In the genomic region with DNA sequence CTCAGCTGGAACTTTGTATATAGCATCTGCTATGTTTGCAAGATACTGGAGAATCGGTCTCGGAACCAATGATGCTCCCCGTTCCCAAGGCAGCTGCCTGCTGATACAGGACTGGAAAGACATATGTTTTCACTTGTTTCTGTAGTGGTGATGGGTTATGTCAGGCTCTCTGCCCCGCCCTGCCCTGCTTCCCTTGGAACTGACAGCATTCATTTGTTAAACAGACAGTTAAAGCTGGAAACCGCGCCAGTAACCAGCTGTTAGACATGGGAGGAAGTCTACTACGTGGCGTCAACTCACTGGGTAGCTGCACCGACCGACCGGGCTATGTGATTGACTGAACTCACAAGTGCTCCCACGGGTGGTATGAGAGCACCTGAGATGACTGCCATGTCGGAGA, we compare ENCODE assay signal across 16 mouse cellular contexts. TPM values are rescaled to one million over a fixed set of nuclear protein-coding genes. Genes with fewer than 3 reads are reported as not detected.
DNase-seq lines count a peak whose midpoint lies in the region; ATAC-seq lines count a peak whose summit lies in the region.
"Had no signal": no experiment of that assay in that cellular context is flagged by ENCODE, and none has a peak within 500 bp of the region (broad histone marks: within the 10 kb centered on the region; RNA-seq: fewer than 3 reads in every experiment).

No protein-coding gene starts in this region.

- H3K9me3 ChIP-seq in liver, embryonic 11.5 days (ENCODE audit: control insufficient read depth, low read length): no peaks in the 10 kb centered on the region
- H3K9me3 ChIP-seq: liver, embryonic 13.5 days; midbrain, embryonic 10.5 days; neural tube, embryonic 12.5 days had no signal

- no peak overlapping the region for H3K9ac ChIP-seq in liver, embryonic 11.5 days (ENCODE audit: low read depth, low read length)
- H3K9ac ChIP-seq: liver, embryonic 13.5 days; neural tube, embryonic 12.5 days had no signal

- no peak overlapping the region for H3K4me2 ChIP-seq in liver, embryonic 11.5 days
- H3K4me2 ChIP-seq: liver, embryonic 13.5 days; neural tube, embryonic 12.5 days had no signal

- ATAC-seq in liver, embryonic 11.5 days (replicated peaks; ENCODE audit: low FRiP score): no peak

- DNase-seq in gastrocnemius, postnatal 10 days: peak; percentile 12
- DNase-seq in gastrocnemius, adult 18-20 months (ENCODE audit: low spot score): no peak
- DNase-seq in liver: peak; percentile 9
- no peak for DNase-seq in liver, embryonic 11.5 days (ENCODE audit: low spot score)
- DNase-seq in forelimb bud, embryonic 11.5 days (ENCODE audit: low read depth, low spot score): peak; percentile 52
- peak; percentile 25 for DNase-seq in lung, postnatal 14 days
- DNase-seq in thymus, postnatal 10 days (ENCODE audit: low spot score in 2 of 2): no peak
- no peak for DNase-seq in layer of hippocampus, adult 9-10 months (ENCODE audit: low spot score)
- DNase-seq: layer of hippocampus, postnatal 36 days; liver, embryonic 13.5 days; thymus, postnatal 4 days had no signal

- no peak overlapping the region for H3K27ac ChIP-seq in liver, embryonic 11.5 days (ENCODE audit: low read depth, low read length)
- H3K27ac ChIP-seq: liver, embryonic 13.5 days; midbrain, embryonic 10.5 days; neural tube, embryonic 12.5 days had no signal

- H3K4me3 ChIP-seq in liver, embryonic 11.5 days (ENCODE audit: low read depth, low read length): no peak overlapping the region
- H3K4me3 ChIP-seq: liver, embryonic 13.5 days; midbrain, embryonic 10.5 days; neural tube, embryonic 12.5 days had no signal

- no peaks in the 10 kb centered on the region for H3K4me1 ChIP-seq in liver, embryonic 11.5 days (replicated peaks; ENCODE audit: control insufficient read depth, insufficient read depth, low read length)
- H3K4me1 ChIP-seq: liver, embryonic 13.5 days; midbrain, embryonic 10.5 days; neural tube, embryonic 12.5 days had no signal

- H3K27me3 ChIP-seq in liver, embryonic 11.5 days (replicated peaks; ENCODE audit: control insufficient read depth, insufficient read depth, low read length): no peaks in the 10 kb centered on the region
- H3K27me3 ChIP-seq: liver, embryonic 13.5 days; neural tube, embryonic 12.5 days had no signal

- WGBS in liver, embryonic 11.5 days: no CpG with 5 or more reads among the region's 13 CpGs

- H3K36me3 ChIP-seq in liver, embryonic 11.5 days (ENCODE audit: control insufficient read depth, insufficient read depth, low read length): no peaks in the 10 kb centered on the region
- H3K36me3 ChIP-seq: liver, embryonic 13.5 days; midbrain, embryonic 10.5 days; neural tube, embryonic 12.5 days had no signal

RNA-seq across cellular contexts. Expression of a gene that starts 56.7 kb away (rescaled TPM):
- under 1 TPM; 0.47 to 0.97 TPM for total RNA-seq in gastrocnemius, postnatal 10 days (2021)
- not detected for total RNA-seq in gastrocnemius, adult 18-20 months (2021)
- 1.7 and 1.8 TPM in 2 replicates for polyA plus RNA-seq in liver, embryonic 11.5 days (2014; fragmentation: Nextera tagmentation; extraction: Ambion mirVana)
- total RNA-seq: adrenal gland, adult 18-20 months had no signal
- polyA plus RNA-seq: C2C12; kidney, adult 2 months had no signal

Comparison
In these comparisons a context has a peak if more than half of its experiments do, and no peak if none do; other contexts are left out.
1. DNase-seq: peak in gastrocnemius, postnatal 10 days (single experiment), liver (single experiment), forelimb bud, embryonic 11.5 days (single experiment) and lung, postnatal 14 days (single experiment); none in gastrocnemius, adult 18-20 months (single experiment), liver, embryonic 11.5 days (single experiment), thymus, postnatal 10 days (0 of 2) and layer of hippocampus, adult 9-10 months (single experiment).